Mouse (Mus musculus) stomach, embryonic 14.5 days (tissue): ENCODE results near the gene Rnase4. TPM values are rescaled to one million over a fixed set of nuclear protein-coding genes. Genes with fewer than 3 reads are reported as not detected.
A peak's percentile ranks its signal among the peaks of the same experiment; 100 is the strongest.
"Not testable (repeated sequence)": the region's sequence is repeated elsewhere in the genome, so short reads cannot be mapped to it uniquely, and the experiment has no call there.

Source experiments
- ATAC-seq: fragments of 200-750 bp; cut with Nextera tagmentation; 2 replicates; pipeline ENCODE4 v1.8.0; 2017; ENCODE audit warnings: low read depth, moderate TSS enrichment; ENCODE audit not compliant: insufficient number of reproducible peaks, insufficient read depth, low FRiP score
- H3K27ac ChIP-seq: fragments of 300-500 bp; sonication (generic); 2 replicates; pipeline ENCODE4 v1.5.1; 2014; ENCODE audit warnings: mild to moderate bottlenecking, low read length, moderate library complexity, mixed read lengths
- H3K27me3 ChIP-seq: fragments of 300-500 bp; sonication (generic); 2 replicates; pipeline ENCODE4 v1.6.1; 2014; ENCODE audit warnings: low read length, control low read depth, mixed read lengths; ENCODE audit not compliant: control insufficient read depth, insufficient read depth
- H3K36me3 ChIP-seq: fragments of 300-500 bp; sonication (generic); 2 replicates; pipeline ENCODE4 v1.6.1; 2014; ENCODE audit warnings: mild to moderate bottlenecking, control low read depth, low read length, moderate library complexity, mixed read lengths; ENCODE audit not compliant: control insufficient read depth, insufficient read depth
- H3K4me1 ChIP-seq: fragments of 300-500 bp; sonication (generic); 2 replicates; pipeline ENCODE4 v1.6.1; 2014; ENCODE audit warnings: low read length, control low read depth, mixed read lengths; ENCODE audit not compliant: control insufficient read depth, insufficient read depth
- H3K4me2 ChIP-seq: fragments of 300-500 bp; sonication (generic); replicated peaks from 2 replicates; pipeline ENCODE4 v1.6.1; 2014; ENCODE audit warnings: low read depth, low read length, control low read depth
- H3K4me3 ChIP-seq: fragments of 300-500 bp; sonication (generic); 2 replicates; pipeline ENCODE4 v1.5.1; 2014; ENCODE audit warnings: low read depth, low read length, control low read depth
- H3K9ac ChIP-seq: fragments of 300-500 bp; sonication (generic); replicated peaks from 2 replicates; pipeline ENCODE4 v1.6.1; 2014; ENCODE audit warnings: low read depth, mild to moderate bottlenecking, control low read depth, low read length, moderate library complexity, mixed read lengths
- H3K9me3 ChIP-seq: fragments of 300-500 bp; sonication (generic); 2 replicates; pipeline ENCODE4 v1.6.1; 2016; ENCODE audit warnings: low read depth, low read length, control low read depth; ENCODE audit not compliant: control insufficient read depth
- WGBS: fragments of 180-500 bp; shearing (Covaris S2); extraction: QIAGEN DNeasy Blood & Tissue Kit; methylation state at CpG from one replicate; pipeline ENCODE4 v1.1.7; 2014; 5-methylcytosine and 5-hydroxymethylcytosine counted together
- polyA plus RNA-seq: library from polyadenylated mRNA; unstranded; fragments of >200 nt; fragmentation: Nextera tagmentation; extraction: Ambion mirVana; gene quantifications from 2 replicates; pipeline ENCODE4 v1.2.1, GENCODE M21; 2014

Gene Rnase4
- polyA plus RNA-seq, 1 experiment from 2014 or later: 60.3 TPM

DNA sequence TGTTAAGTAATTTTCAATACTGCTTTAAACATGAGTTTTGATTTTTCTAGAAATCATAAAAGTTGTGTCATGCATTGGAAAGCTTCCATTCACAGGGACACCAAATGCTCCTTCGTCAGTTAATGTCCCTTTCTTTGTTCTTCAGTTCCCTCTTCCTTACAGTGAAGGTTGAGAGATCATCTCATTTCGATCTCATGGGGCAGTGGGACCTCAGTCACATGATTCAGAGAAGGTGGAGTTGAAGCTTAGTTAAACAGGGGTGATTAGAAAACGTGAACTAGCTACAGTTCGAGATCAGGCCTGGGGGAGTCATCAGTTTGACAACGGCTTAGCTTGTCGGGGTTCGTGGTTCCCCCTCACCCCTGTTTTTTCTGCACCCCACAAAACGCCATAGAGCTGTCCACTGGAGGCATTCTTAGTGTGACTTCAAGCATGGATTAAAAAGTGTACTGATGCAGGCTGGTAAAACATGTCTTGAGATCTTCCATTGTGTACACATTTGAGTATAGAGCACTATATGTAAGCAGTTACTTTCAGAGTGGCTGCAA, 1.3 kb downstream of the Rnase4 start:
- Histone ChIP-seq H3K4me2 (peak overlapping the region; percentile 63), H3K4me3 (peak overlapping the region; percentile 52), H3K4me1 (0 out of 2 replicates have a peak, but pooled peaks cover 7% of the 10 kb centered on the region), H3K27me3 (no peaks in the 10 kb centered on the region), H3K9ac (no peak overlapping the region), H3K36me3 (no peaks in the 10 kb centered on the region), H3K9me3 (no peaks in the 10 kb centered on the region), H3K27ac (peak overlapping the region; percentile 27; the same call in 1 of the 2 replicates)
- ATAC-seq: no peak
- 40% methylated on average over 8 of the region's 8 CpGs for WGBS

DNA sequence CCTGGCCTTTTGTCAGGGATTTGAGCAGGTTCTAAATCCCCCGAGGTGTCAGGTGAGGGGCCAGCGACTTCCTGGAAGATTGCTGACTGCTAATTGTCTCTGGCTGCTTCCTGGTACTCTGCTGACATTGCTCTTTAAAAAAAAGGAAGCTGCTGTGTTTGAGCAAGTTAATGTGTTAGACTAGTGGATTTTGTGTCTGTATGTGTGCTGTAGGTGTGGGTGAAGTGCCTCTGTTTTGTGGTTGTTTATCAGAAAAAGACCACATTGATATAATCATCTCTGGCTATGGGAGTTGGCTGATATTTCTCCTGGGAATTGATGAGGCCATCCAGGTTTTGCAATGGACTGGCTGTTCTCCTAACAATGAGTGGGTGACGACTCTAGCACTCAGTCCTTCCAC, 2.6 kb downstream of the Rnase4 start:
- H3K4me1 ChIP-seq: 0 out of 2 replicates have a peak, but pooled peaks cover 7% of the 10 kb centered on the region
- no peaks in the 10 kb centered on the region for H3K27me3 ChIP-seq
- H3K9me3 ChIP-seq: no peaks in the 10 kb centered on the region
- ATAC-seq: no peak
- no peak overlapping the region for H3K4me3 ChIP-seq
- no peaks in the 10 kb centered on the region for H3K36me3 ChIP-seq
- no peak overlapping the region for H3K4me2 ChIP-seq
- H3K9ac ChIP-seq: no peak overlapping the region
- no peak overlapping the region for H3K27ac ChIP-seq
- 19% methylated on average over 3 of the region's 3 CpGs for WGBS

DNA sequence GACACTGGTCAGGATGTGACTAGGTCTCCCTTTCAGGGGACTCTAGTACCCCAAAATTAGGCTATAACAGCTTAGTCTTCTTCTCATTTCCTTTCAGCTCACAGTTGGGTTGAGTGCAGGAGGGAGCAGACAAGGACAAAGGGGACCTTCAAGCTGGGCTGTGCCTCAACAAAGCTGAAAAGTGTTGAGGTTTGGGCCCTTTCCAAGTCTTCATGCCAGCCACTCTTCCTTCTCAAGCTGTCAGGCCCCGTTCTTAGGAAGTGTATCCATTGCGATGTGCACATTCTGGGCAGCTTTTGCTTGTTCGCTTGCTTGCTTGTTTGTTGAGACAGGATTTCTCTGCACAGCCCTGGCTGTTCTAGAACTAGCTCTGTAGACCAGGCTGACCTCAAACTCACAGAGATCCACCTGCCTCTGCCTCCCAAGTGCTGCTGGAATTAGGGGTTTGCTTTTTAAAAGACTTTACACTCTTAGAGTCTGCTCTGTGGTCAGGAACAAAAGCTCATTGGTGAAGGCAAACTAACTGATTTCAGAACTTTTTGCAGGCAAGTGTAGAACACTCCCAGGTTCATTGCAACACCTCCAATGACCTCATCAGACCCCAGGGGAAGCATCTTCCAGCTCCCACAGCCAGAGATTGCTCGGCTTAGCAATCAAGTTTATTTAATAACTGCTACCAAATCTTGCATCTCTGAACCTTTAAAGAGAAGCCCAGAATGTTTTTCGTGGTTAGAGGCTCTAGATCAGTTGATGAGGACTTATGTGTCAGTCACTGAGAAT, 3.4 kb downstream of the Rnase4 start:
- Histone ChIP-seq H3K9me3 (no peaks in the 10 kb centered on the region), H3K4me2 (no peak overlapping the region), H3K27me3 (no peaks in the 10 kb centered on the region), H3K9ac (no peak overlapping the region), H3K36me3 (no peaks in the 10 kb centered on the region), H3K4me1 (0 out of 2 replicates have a peak, but pooled peaks cover 7% of the 10 kb centered on the region), H3K27ac (no peak overlapping the region), H3K4me3 (no peak overlapping the region)
- WGBS: 84% methylated on average over 5 of the region's 5 CpGs
- no peak for ATAC-seq

DNA sequence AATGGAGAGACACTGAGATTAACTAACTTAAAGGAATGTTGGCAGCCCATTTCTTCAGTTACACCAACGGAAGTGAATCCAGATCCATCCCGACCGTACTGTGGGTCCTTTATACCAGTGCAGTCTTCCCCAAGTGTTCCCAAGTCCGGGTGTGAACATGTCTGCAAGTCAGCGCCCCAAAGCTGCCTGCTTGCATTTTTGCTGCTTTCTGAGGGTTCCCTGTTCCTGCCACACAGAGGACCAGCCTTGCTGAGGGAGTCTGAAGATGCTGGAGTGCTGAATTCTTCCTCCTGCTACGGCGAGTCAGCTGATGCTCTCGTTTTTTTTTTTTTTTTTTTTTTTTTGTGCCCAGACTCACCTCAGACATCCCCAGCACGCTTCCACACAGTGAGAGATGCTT, 4.0 kb downstream of the Rnase4 start:
- no peak overlapping the region for H3K4me2 ChIP-seq
- no peak for ATAC-seq
- no peak overlapping the region for H3K9ac ChIP-seq
- H3K36me3 ChIP-seq: no peaks in the 10 kb centered on the region
- 70% methylated on average over 9 of the region's 9 CpGs for WGBS
- H3K27me3 ChIP-seq: no peaks in the 10 kb centered on the region
- H3K4me3 ChIP-seq: no peak overlapping the region
- H3K27ac ChIP-seq: no peak overlapping the region
- H3K4me1 ChIP-seq: 0 out of 2 replicates have a peak, but pooled peaks cover 7% of the 10 kb centered on the region
- H3K9me3 ChIP-seq: no peaks in the 10 kb centered on the region

DNA sequence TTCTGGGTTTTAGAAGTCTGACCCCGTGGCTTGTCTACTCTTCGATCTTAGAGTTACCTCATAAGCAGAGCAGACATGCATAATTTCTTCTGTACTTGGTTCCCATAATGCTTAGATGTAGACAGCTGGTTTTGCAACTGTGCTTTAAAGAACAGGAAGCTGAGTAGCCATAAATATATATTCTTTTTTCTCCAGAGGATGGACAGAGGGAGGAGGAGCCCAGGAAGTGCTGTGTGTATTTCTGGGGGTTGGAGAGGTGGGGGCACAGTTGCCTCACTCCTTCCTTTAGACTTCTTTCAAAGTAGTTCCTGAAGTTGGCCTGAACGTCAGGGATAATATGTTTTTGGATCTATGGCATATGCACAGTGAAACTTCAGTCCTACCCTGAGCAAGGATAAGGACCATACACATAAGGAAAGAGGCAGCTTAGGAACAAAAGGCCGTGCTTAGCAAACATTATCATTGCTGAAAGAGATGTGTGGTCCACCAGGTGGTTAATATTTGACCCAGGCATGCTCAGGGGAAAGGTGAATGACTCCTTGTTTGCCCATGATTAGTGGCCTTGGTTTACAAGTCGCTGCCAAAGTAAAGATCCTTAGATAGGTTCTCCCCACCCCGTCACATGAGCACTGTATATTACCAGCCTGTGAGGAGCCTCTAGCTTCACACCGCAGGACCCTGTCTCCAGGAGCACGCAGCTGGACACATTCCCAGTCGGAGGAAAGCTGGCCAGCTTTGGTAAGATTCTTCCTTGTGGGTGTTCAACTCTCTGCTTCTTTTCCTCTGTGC, 5.1 kb downstream of the Rnase4 start:
- Histone ChIP-seq H3K27ac (no peak overlapping the region; the same call in 1 of the 2 replicates), H3K27me3 (no peaks in the 10 kb centered on the region), H3K9me3 (no peaks in the 10 kb centered on the region), H3K36me3 (no peaks in the 10 kb centered on the region), H3K4me2 (no peak overlapping the region), H3K4me1 (0 out of 2 replicates have a peak, but pooled peaks cover 7% of the 10 kb centered on the region), H3K4me3 (no peak overlapping the region), H3K9ac (no peak overlapping the region)
- WGBS: 33% methylated on average over 9 of the region's 9 CpGs
- peak; percentile 73 for ATAC-seq

DNA sequence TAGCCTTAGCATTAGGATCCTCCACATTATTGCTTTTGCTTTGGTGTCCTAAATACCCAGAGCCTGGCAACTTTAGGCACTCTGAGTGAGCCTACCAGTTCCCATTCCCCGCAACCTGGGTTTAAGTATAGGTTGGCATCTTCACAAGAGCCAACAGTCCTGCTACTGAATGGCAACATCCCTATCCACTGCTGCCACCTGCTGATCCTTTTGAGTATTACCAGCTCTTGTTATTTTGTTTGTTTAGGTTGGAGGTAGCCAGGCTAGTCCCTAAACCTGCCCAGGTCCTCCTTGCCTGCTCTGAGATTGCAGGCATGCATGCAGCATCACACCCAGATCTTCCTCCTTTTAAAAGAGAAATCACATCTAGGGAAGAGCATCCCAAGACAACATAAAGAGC, 7.4 kb downstream of the Rnase4 start:
- H3K27me3 ChIP-seq, H3K4me3 ChIP-seq, H3K9me3 ChIP-seq, H3K36me3 ChIP-seq, ATAC-seq, H3K9ac ChIP-seq, H3K4me2 ChIP-seq, H3K4me1 ChIP-seq, H3K27ac ChIP-seq: not testable (repeated sequence)
- 40% methylated on average over 1 of the region's 1 CpGs for WGBS

DNA sequence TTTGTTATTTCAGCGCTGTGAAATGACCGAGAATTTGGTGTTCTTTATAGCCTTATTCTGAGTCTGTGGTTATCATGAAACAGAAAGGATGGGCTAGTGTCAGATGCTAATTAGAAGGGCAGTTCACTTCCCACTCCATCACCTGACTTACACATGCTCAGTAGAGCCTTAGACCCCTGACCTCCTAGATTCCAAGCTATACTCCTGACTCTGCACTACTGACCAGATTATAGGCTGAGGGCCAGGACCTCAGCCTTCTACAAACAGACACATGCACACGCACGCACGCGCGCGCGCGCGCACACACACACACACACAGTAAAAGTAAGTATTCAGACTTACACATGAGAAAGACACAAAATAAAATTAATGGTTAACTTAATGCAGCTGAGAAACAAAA, 8.0 kb downstream of the Rnase4 start:
- H3K36me3 ChIP-seq: no peaks in the 10 kb centered on the region
- H3K27me3 ChIP-seq: no peaks in the 10 kb centered on the region
- no peak overlapping the region for H3K4me3 ChIP-seq
- 0 out of 2 replicates have a peak, but pooled peaks cover 2% of the 10 kb centered on the region for H3K4me1 ChIP-seq
- WGBS: 96% methylated on average over 11 of the region's 11 CpGs
- ATAC-seq: no peak
- H3K4me2 ChIP-seq: no peak overlapping the region
- H3K27ac ChIP-seq: no peak overlapping the region
- H3K9ac ChIP-seq: no peak overlapping the region
- H3K9me3 ChIP-seq: no peaks in the 10 kb centered on the region

DNA sequence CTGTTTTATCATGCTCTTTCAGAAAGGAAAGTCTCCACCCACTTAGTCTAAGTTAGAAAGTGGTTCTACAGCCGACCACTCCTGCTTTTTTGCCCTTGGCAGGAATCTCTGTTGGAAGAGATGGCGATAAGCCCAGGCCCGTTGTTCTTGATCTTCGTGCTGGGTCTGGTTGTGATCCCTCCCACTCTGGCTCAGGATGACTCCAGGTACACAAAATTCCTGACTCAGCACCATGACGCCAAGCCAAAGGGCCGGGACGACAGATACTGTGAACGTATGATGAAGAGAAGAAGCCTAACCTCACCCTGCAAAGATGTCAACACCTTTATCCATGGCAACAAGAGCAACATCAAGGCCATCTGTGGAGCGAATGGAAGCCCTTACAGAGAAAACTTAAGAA, 10.4 kb downstream of the Rnase4 start:
- 70% methylated on average over 9 of the region's 9 CpGs for WGBS
- no peak for ATAC-seq
- Histone ChIP-seq H3K9ac (no peak overlapping the region), H3K4me3 (no peak overlapping the region), H3K4me2 (no peak overlapping the region), H3K4me1 (no peaks in the 10 kb centered on the region), H3K9me3 (no peaks in the 10 kb centered on the region), H3K27ac (no peak overlapping the region), H3K36me3 (0 out of 2 replicates have a peak, but pooled peaks cover 4% of the 10 kb centered on the region), H3K27me3 (no peaks in the 10 kb centered on the region)
